Mouse (Mus musculus) forebrain, embryonic 14.5 days (tissue): Measurements from ENCODE around the gene Mthfsl. TPM values are rescaled to one million over a fixed set of nuclear protein-coding genes. Genes with fewer than 3 reads are reported as not detected.

Source experiments
- polyA plus RNA-seq: library from polyadenylated mRNA; unstranded; fragments of >200 nt; fragmentation: Nextera tagmentation; extraction: Ambion mirVana; gene quantifications from 2 replicates; pipeline ENCODE4 v1.2.1, GENCODE M21; 2014

The Mthfsl gene
- polyA plus RNA-seq, 1 experiment from 2014 or later = 35.2 TPM

Other genes starting within 250 kb of the Mthfsl start
- 139 and 157 TPM in 2 replicates for gene Syncrip, start 237.7 kb downstream of the Mthfsl start, polyA plus RNA-seq
- gene Zfp949, start 172.3 kb downstream of the Mthfsl start, polyA plus RNA-seq = 11.8 and 14.8 TPM in 2 replicates
- 0.11 TPM in 2 replicates for gene Trim43a, start 139.4 kb downstream of the Mthfsl start, polyA plus RNA-seq
- not detected in 2 replicates for gene Bcl2a1d, start 11.6 kb upstream of the Mthfsl start, polyA plus RNA-seq
- gene Trim43c, start 118.9 kb upstream of the Mthfsl start, polyA plus RNA-seq = not detected in 2 replicates
- not detected in 2 replicates for gene Bcl2a1a, start 236.6 kb upstream of the Mthfsl start, polyA plus RNA-seq